Mouse (Mus musculus) stomach, embryonic 16.5 days (tissue): ENCODE data around the gene Olfr218. TPM values are rescaled to one million over a fixed set of nuclear protein-coding genes. Genes with fewer than 3 reads are reported as not detected.
"Not testable (repeated sequence)": the region's sequence is repeated elsewhere in the genome, so short reads cannot be mapped to it uniquely, and the experiment has no call there.

Experiments used
- ATAC-seq: fragments of 200-750 bp; cut with Nextera tagmentation; 2 replicates; pipeline ENCODE4 v1.8.0; 2017; ENCODE audit warnings: moderate number of reproducible peaks, moderate TSS enrichment; ENCODE audit not compliant: insufficient read depth, low FRiP score
- H3K27ac ChIP-seq: fragments of 300-500 bp; sonication (generic); 2 replicates; pipeline ENCODE4 v1.5.1; 2014; ENCODE audit warnings: low read length
- H3K27me3 ChIP-seq: fragments of 300-500 bp; sonication (generic); 2 replicates; pipeline ENCODE4 v1.6.1; 2014; ENCODE audit warnings: low read length, control low read depth, mixed read lengths; ENCODE audit not compliant: control insufficient read depth, insufficient read depth
- H3K36me3 ChIP-seq: fragments of 300-500 bp; sonication (generic); 2 replicates; pipeline ENCODE4 v1.6.1; 2014; ENCODE audit warnings: low read length; ENCODE audit not compliant: control insufficient read depth, insufficient read depth
- H3K4me1 ChIP-seq: fragments of 300-500 bp; sonication (generic); 2 replicates; pipeline ENCODE4 v1.6.1; 2014; ENCODE audit warnings: low read length, control low read depth, mixed read lengths; ENCODE audit not compliant: control insufficient read depth, insufficient read depth
- H3K4me2 ChIP-seq: fragments of 300-500 bp; sonication (generic); 2 replicates; pipeline ENCODE4 v1.6.1; 2014; ENCODE audit warnings: low read depth, low read length, mixed read lengths
- H3K4me3 ChIP-seq: fragments of 300-500 bp; sonication (generic); replicated peaks from 2 replicates; pipeline ENCODE4 v1.5.1; 2014; ENCODE audit warnings: mild to moderate bottlenecking, low read length
- H3K9ac ChIP-seq: fragments of 300-500 bp; sonication (generic); 2 replicates; pipeline ENCODE4 v1.6.1; 2014; ENCODE audit warnings: low read length
- H3K9me3 ChIP-seq: fragments of 300-500 bp; sonication (generic); replicated peaks from 2 replicates; pipeline ENCODE4 v1.6.1; 2016; ENCODE audit warnings: low read length, control low read depth; ENCODE audit not compliant: control insufficient read depth
- WGBS: fragments of 180-500 bp; shearing (Covaris S2); extraction: QIAGEN DNeasy Blood & Tissue Kit; methylation state at CpG from one replicate; pipeline ENCODE4 v1.1.7; 2014; 5-methylcytosine and 5-hydroxymethylcytosine counted together
- polyA plus RNA-seq: library from polyadenylated mRNA; unstranded; fragments of >200 nt; fragmentation: Nextera tagmentation; extraction: Ambion mirVana; gene quantifications from 2 replicates; pipeline ENCODE4 v1.2.1, GENCODE M21; 2015

The Olfr218 gene
- polyA plus RNA-seq, result not detected in 2 replicates

DNA sequence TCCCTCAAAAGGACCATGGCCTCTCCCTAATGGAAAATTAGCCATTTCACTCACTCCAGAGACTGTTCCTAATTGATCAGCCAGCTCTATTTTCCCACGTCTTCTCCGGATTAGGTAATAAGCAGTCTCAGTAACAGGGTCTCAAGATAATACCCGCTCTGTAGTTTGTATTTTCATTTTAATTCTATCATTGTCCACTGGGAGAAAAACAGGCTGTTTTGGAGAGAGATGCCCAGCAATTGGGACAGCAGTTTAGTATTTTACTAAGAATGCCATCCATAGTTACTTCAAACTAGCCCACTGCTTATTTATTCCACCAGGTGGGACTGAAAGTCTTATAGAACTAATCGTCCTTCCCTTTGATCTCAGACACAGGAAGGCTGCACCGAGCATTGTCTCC lies at the start of gene Olfr218:
Gene Olfr218, plus strand, starts transcription at position 301 of the 400 bp plus-strand sequence.
- Histone ChIP-seq H3K9ac (no peak within 1 kb of the TSS), H3K27me3 (no peaks in the 10 kb centered on the region), H3K27ac (no peak within 1 kb of the TSS), H3K9me3 (no peaks in the 10 kb centered on the region), H3K4me1 (no peaks in the 10 kb centered on the region), H3K4me3 (no peak within 1 kb of the TSS), H3K4me2 (no peak within 1 kb of the TSS), H3K36me3 (no peaks in the 10 kb centered on the region)
- ATAC-seq, result no peak
- WGBS, result 72% methylated on average over 5 of the region's 5 CpGs

DNA sequence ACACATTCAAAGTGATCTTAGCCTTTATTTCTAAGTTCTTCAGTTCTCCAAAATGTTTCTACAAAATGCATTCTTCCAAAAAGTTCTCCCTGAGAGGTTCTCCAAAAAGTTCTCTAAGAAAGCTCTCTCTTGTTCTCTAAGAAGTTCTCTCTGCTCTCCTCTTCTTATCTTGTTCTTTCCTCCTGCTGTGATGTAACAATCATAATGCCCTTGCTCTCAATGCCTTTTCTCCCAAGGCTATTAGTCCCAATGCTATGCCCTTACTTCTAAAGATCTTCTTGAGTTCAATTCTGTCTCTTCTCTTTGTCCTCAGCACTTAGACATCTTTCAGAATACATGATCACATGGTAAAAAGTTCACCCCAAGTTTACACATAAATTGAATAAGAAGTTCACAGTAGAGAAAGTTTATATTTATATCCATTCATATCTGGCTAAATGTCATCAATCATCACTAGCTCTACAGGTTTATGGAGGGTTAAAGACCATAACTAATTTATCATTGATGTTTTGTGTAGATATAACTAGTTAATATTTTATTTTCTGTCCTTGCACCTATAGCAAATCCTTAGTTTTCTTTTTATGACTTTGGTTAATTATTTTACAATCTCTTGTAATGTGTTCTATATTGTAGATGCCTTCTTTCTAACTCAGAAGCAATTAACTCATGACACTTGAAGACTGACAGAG lies 23.3 kb upstream of the Olfr218 start:
- Histone ChIP-seq H3K9me3 (no peaks in the 10 kb centered on the region), H3K36me3 (no peaks in the 10 kb centered on the region), H3K27ac (no peak overlapping the region), H3K27me3 (no peaks in the 10 kb centered on the region), H3K4me2 (no peak overlapping the region), H3K4me1 (no peaks in the 10 kb centered on the region), H3K4me3 (no peak overlapping the region), H3K9ac (no peak overlapping the region)
- no peak for ATAC-seq

DNA sequence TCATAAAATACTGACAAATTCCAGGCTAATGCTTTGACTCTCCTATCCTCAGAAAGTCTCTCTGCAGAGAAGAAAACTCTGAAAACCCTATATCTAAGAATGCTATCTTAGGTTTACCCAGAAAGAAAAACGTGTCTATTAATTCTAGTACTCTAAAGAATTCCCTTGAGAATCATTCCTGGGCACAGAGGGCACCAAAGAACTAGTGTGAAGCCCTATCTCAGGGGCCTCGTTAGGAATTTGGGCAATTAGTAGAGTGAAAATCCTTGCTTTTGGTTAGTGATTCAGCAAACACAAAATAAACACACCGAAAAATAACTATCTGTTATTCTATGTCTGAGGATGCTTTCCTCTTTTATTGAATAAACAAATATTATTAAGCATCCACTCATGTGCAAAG lies 7.1 kb upstream of the Olfr218 start, which contains the start of gene Olfr1406:
Gene Olfr1406, minus strand, starts transcription at position 101 of the 400 bp plus-strand sequence.
- no peak for ATAC-seq
- Histone ChIP-seq H3K4me2 (no peak within 1 kb of the TSS), H3K27ac (no peak within 1 kb of the TSS), H3K4me1 (no peaks in the 10 kb centered on the region), H3K4me3 (no peak within 1 kb of the TSS), H3K9me3 (no peaks in the 10 kb centered on the region), H3K36me3 (no peaks in the 10 kb centered on the region), H3K9ac (no peak within 1 kb of the TSS), H3K27me3 (no peaks in the 10 kb centered on the region)
- WGBS, result 61% methylated on average over 3 of the region's 3 CpGs

DNA sequence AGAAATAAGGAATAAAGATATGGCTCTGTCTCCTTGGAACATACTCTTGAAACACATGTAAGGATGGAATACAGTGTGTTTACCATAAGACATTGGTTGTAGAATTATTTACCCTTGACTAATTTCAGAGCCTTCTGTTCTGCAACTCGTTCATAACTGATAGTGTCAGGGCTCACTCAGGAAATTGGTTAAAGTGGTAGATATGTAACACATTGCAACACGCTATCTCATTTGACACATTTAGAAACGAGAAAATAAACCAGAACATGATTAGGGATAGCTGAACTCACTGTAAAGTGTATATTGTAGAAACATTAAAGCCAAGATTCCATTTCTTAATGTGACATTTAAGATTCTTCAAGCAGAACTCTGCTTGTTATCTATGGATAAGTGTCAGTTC lies 5.5 kb upstream of the Olfr218 start:
- no peaks in the 10 kb centered on the region for H3K27me3 ChIP-seq
- H3K9me3 ChIP-seq, result no peaks in the 10 kb centered on the region
- WGBS, result 61% methylated on average over 3 of the region's 3 CpGs
- H3K9ac ChIP-seq, result no peak overlapping the region
- no peak for ATAC-seq
- H3K4me3 ChIP-seq, result no peak overlapping the region
- no peak overlapping the region for H3K27ac ChIP-seq
- no peak overlapping the region for H3K4me2 ChIP-seq
- no peaks in the 10 kb centered on the region for H3K4me1 ChIP-seq
- no peaks in the 10 kb centered on the region for H3K36me3 ChIP-seq

DNA sequence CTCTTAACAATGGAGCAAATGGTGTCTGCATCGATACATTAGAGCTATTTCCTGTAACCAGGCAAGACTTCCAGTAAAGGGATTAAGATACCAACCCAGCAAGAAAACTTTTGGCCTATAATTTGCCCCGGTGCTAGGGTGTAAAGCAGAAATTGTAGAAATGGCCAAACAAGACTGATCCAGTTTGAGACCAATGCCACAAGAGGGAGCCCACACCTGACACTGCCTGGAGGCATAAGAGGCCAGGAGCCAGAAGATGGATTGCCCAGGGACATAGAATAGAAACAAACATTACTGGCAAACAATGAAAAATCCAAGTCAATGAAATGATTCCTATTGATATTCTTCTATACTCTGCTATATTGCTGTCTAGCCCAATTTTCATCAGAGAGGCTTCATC lies 1.2 kb upstream of the Olfr218 start:
- Histone ChIP-seq H3K9me3 (no peaks in the 10 kb centered on the region), H3K4me1 (no peaks in the 10 kb centered on the region), H3K9ac (no peak overlapping the region), H3K27me3 (no peaks in the 10 kb centered on the region), H3K4me3 (no peak overlapping the region), H3K4me2 (no peak overlapping the region), H3K36me3 (no peaks in the 10 kb centered on the region), H3K27ac (no peak overlapping the region)
- WGBS, result 80% methylated on average over 2 of the region's 2 CpGs
- ATAC-seq, result no peak

DNA sequence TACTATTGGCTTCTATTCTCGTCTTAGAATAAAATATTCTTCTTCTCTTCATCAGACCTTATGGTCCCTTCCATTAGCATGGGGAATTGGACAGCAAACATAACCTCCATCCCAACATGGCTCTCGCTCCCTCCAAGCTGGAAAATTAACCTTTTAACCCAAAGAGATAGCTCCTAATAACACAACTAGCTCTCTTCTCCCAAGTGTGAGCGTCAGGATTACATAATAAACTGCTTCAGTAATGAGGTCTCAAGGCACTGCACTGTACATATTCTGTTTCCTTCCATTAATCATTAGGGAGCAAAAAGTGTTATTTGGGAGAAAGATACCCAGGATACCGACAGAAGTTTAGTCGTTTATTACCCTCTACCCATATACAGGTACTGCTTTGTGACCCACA lies 14.5 kb downstream of the Olfr218 start, which contains the start of gene Olfr1404:
Gene Olfr1404, plus strand, starts transcription at position 301 of the 400 bp plus-strand sequence.
- Histone ChIP-seq H3K9me3 (peaks cover 4% of the 10 kb centered on the region; the same call in 1 of the 2 replicates), H3K27me3 (no peaks in the 10 kb centered on the region), H3K4me1 (no peaks in the 10 kb centered on the region), H3K36me3 (no peaks in the 10 kb centered on the region), H3K9ac (no peak within 1 kb of the TSS), H3K27ac (no peak within 1 kb of the TSS), H3K4me3 (no peak within 1 kb of the TSS), H3K4me2 (no peak within 1 kb of the TSS)
- ATAC-seq, result no peak
- WGBS, result 60% methylated on average over 5 of the region's 5 CpGs

DNA sequence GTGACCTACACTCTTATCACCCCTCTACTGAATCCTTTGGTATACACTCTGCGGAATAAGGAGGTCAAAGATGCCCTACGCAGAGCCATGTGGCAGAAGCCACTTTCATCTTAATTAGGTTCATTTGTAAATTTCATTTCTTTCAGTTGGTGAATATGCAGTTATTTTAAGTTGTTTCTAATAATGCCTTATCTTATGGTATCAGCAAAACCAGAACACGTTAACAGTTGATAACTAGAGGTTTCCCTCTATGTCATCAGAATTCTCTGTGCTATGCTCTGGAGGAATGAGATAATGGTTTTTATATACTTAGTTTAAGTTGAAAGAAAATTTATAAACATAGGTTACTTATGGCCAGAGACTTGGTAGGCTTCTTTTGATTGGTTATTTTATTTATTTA lies 18.9 kb downstream of the Olfr218 start:
- WGBS, result 84% methylated on average over 3 of the region's 3 CpGs
- ATAC-seq, result no peak
- Histone ChIP-seq H3K9ac (no peak overlapping the region), H3K9me3 (no peaks in the 10 kb centered on the region), H3K4me1 (no peaks in the 10 kb centered on the region), H3K27me3 (no peaks in the 10 kb centered on the region), H3K4me2 (no peak overlapping the region), H3K36me3 (no peaks in the 10 kb centered on the region), H3K27ac (no peak overlapping the region), H3K4me3 (no peak overlapping the region)

DNA sequence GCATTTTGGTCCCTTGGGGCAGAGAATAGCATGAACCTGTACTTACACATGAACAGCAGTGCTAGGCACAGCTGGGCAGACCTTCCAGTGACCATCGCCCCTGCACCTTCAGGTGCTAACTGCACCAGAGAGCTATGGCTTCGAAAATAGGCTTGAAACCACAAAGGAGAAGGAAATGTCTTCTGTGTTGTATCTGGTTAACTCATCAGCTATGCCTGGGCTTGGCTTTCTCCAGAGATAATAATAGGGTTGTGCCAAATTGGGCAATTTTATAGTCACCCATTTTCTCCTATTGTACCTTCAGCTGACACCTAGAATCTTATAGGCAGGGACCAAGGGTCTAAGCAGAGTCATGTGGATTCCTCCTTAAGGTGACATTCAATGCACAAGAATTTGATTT lies 29.5 kb downstream of the Olfr218 start, which contains the start of gene Fcer1a:
Gene Fcer1a, minus strand, starts transcription at position 134 of the 400 bp plus-strand sequence.
- Histone ChIP-seq H3K27ac (no peak within 1 kb of the TSS), H3K36me3 (no peaks in the 10 kb centered on the region), H3K9me3 (no peaks in the 10 kb centered on the region), H3K27me3 (no peaks in the 10 kb centered on the region), H3K4me1 (no peaks in the 10 kb centered on the region), H3K9ac (no peak within 1 kb of the TSS), H3K4me3 (no peak within 1 kb of the TSS), H3K4me2 (no peak within 1 kb of the TSS)
- no peak for ATAC-seq
- WGBS, result 76% methylated on average over 2 of the region's 2 CpGs

DNA sequence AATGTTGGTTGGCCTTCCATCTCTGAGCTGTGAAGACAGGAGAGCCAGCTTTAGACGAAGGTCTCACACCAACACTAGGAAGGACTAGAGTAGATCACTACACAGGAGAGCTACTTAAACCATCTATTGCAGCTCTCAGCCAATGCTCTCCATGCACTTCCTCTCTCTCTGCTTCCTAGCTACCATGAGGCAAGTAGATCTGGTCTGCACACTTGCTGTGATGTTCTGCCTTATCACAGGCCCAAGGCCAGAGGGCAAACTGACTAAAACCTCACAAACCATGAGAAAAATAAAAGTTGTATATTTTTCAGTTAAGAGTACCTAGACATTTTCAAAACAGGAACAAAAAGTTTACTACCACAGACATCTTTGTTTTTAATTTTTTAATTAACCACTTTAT lies 39.4 kb downstream of the Olfr218 start:
- H3K4me3 ChIP-seq, ATAC-seq, H3K27ac ChIP-seq, H3K4me1 ChIP-seq, H3K9ac ChIP-seq, H3K36me3 ChIP-seq, H3K4me2 ChIP-seq, H3K27me3 ChIP-seq, H3K9me3 ChIP-seq: not testable (repeated sequence)
- WGBS, result 66% methylated on average over 1 of the region's 1 CpGs
